Mouse (Mus musculus) urinary bladder, postnatal 36 days (tissue): ENCODE results near the gene Dync2li1.

ENCODE experiments used
- DNase-seq, 2 experiments: peaks; one replicate each; pipeline ENCODE4 v3.0.0; 2022; ENCODE audit warnings: low spot score in 2 of 2, mixed read lengths in 1 of 2

The Dync2li1 gene

DNA sequence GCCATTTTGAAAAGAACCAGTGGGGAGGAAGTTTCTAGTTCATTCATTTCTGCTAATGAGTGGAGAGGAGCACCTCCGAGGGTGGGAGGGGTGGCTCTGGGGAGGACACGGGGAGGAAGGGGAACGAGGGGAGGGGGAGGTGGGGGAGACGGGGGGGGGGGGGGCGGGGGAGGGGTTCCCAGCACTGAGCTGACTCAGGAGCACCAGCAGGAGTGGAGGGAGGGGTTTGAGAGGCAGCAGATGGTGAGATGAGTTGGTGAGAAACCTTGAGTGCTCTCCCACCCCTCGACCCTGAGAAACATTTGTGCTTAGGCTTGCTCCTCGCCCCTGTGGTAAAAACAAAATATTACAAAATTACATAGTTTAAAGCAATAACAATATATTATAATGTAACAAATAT, 19.6 kb downstream of the Dync2li1 start:
- no peak for DNase-seq

DNA sequence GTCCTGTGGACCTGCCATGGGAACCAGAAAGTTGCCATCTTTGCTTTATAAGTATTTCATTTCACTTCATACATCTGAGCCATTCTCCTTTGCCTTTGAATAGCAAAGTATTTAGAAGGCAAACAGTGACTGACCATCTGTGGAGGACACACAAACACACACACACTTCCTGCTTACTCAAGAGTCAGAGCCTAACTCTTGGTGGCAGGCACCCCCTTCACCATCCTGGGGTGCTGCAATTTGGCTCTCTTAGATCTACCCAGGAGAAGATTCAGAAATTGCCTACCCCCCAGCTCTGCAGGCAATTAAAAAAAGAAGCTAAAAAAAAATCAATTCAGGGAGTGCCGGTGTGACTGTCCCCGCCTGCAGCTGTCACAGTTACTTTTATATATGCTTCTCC, 20.2 kb downstream of the Dync2li1 start:
- DNase-seq = no peak

DNA sequence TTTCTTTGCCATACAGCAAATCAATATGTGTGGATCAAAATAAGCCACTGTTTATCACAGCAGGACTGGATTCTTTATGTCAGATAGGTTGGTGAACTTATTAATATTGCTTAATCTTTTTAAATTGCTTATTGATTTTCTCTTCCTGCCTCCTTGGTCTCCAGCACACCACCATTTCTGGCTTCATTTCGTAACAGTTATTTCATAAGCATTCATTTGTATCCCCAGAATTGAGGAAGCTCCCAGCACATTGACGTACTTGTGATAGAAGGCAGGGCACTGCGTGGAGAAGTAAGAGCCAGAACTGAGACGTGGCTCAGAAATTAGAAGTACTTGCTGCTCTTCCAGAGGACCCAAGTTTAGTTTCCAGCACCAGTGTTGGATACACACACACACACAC, 21.3 kb downstream of the Dync2li1 start:
- DNase-seq = no peak

DNA sequence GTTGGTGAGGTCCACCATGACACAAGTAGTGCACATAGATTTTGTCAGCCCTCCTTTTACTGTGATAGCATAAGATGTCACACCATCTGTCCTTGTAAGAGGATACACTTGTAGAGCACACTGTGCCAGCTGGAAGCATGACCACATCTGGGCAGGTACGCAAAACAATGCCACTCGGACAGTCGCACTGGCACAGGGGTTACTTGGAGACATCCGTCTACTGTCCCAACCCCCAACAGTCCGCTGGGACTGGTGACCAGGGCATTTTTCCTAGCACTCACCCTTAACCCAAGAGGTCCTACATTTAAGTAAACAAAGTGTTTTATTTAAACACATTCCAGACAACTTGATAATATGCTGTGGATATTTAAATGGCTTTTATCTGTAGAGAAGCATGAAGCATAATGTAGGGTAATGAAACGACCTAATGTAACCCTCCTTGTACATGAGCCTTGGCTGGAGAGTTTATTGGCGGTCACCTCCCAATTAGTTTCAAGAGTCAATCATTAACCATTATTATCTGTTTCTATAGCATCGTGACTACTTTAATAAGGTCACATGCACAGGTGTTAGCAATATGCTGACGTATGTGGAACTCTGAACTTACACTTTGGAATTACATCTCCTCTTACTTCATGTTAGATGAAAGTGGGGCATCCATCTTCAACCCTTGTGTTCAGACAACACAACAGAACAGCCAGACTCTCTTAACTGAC, 24.2 kb downstream of the Dync2li1 start:
- DNase-seq = no peak

DNA sequence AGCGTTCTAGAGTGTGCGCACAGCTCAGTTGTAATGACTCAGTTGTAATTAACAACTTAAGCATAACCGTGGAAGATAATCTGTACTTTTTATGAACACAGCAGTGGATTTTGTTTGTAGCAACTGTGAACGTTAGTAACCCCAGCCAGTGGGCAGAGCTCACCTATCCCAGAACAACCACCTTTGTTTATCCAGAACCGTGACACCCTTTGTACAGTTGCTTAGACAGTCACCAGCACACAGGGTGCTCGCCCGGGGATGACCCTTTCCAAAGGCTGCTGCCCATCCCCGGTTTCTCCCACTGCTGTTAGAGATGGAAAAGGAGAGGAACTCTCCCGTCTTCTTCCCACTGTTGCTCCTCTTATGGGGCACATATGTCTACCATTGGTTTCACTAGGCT, 27.2 kb downstream of the Dync2li1 start:
- no peak for DNase-seq

DNA sequence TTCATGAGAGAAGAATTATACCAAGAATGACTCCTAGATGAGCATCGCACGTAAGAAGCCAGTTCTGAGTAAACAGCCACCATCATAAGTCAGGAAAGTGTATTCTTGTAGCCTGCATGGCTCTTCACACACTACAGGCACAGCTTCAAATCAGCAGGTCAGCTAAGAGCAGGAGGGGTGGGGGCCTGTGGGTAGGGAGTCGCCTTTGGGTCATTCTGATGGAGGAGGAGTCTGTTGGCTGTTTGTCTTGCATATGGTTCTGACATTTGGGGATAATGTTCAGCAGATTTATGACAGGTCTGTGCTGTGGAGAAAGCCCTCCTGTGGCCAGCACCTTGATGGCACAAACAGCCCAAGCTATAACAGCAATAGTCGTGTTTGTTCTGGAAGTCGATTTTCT, 29.9 kb downstream of the Dync2li1 start:
- DNase-seq = no peak

DNA sequence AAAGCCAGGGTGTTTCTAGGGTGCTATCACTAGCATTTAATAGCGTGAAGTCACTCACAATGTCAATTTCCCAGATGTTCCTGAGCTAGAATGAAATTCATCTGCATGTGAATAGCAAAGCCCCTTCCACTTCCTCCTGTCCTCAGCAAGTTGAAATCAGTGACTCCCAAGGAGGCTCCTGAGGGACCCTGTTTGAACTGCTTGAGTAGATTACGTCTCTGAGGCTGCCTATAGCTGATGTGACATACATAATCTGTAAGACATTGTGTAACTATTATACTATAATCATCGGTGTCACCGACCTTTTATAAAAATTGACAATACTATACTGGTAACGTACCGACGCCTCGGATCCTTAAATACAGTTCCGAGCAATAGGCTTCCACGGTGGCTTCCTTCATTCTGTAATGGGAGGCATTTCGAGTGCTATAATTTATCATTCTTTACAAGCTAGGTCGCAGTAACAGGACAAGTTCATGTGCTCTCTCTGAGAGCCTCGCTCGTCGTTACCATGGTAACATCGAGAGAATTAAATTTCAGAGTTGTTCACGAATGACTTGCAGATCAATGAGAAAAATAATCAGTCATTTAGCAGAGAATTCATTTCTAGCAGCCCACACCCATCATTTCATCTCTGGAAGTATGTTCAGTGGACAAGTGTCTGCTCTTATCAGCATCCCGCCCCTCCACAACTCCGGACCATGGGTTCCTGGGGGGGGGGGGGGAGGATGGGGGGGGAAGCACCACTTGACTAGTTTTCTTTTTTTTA, 30.5 kb downstream of the Dync2li1 start:
- no peak for DNase-seq

DNA sequence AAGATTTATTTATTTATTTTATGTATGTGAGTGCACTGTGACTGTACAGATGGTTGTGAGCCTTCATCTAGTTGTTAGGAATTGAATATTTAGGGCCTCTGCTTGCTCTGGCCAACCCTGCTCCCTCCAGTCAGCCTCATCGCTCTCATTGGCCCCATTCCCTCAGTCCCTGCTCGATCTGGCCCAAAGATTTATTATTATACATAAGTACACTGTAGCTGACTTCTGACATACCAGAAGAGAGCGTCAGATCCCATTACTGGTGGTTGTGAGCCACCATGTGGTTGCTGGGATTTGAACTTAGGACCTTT, 31.1 kb downstream of the Dync2li1 start:
- DNase-seq = no peak

DNA sequence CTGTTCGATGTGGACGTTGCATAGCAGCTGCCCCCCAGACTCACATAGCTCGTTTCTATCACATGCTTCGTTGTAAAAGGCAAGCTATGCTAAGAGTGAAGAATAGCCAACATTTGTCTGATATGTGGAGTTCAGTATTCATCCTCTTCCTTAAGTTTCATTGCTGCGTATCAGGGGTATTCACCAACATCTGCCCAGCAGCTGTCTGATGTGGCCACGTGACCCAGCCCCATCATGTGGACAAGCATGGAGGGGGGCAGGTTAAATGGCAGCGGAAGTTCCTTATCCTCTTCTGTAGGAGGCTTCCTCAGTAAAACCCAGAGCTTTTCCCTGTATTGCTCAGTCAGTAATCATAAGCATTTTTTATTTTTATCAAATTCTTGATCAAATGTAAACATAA, 31.5 kb downstream of the Dync2li1 start:
- DNase-seq = no peak

DNA sequence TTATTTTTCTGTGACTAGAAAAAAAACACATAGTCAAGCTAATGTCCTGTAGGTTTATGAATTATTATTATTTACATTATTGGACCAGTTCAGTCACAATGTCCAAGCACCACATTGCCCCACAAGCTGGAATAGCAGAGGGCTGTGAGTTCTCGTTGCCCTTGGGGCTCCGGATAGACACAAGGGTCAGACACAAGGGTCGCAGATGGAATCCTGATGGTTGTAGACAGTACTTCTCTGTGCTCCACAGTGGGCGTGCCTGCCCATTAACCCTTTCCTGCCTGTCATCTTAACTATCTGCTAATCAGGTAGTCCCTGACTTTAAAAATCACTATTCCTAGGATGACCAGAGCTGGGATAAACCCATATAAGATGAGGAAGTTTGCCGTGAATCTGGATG, 31.9 kb downstream of the Dync2li1 start:
- DNase-seq = no peak

DNA sequence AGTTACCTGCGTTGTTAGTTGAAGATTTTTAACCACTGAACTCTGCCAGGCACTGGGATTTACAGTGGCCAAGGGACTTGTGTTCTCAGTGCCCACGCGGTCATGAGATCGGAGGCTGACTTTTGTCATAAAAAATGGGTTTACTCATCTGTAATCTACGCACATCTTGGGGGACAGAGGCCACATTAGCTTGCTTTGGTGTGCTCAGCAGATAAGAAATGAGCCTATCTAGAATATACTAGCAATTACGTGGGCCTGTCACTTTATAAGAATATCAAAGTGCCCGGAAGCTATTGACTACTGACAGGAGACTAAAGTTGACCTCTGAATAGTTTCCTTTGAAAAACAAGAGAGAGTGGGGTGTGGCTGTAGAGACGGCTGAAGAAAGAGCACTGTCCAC, 32.7 kb downstream of the Dync2li1 start:
- no peak for DNase-seq

DNA sequence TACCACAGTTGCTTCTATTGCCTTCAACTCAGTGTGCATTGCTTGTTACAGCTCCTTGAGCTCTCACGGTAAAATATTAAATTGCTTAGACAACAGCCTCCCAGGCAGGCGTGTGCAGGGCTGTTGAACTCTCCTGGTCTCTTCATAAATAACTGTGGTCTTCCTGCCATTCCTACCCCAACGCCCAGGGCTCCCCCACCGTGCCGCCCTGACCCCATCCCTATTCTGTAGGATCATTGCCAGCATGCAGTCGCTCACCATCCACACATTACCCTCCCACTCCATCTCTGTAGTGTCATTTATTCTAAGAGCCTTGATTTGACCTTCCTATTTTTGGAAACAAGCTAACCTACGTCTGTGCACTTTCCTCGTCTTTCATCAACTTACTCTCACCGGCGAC, 38.8 kb downstream of the Dync2li1 start:
- no peak for DNase-seq

DNA sequence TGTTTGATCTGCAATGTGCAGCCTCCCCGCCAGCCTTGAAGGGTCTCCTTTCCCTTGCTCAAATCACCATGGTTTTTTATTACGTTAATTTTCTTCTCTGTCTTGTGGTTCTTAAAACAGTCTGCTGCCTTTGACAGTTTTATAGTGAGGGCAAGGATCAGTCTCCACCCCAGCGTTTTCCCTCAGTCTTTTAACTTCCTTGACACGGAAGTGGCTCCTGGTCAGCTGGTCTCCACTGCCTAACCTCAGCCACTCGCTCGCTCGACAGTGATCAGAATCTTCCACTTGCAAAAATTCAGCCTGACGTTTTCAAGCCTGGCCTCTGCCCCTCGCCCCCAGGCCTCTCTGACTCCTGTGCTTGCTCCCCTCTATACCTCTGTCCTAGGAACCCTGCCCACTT, 39.4 kb downstream of the Dync2li1 start:
- no peak for DNase-seq

DNA sequence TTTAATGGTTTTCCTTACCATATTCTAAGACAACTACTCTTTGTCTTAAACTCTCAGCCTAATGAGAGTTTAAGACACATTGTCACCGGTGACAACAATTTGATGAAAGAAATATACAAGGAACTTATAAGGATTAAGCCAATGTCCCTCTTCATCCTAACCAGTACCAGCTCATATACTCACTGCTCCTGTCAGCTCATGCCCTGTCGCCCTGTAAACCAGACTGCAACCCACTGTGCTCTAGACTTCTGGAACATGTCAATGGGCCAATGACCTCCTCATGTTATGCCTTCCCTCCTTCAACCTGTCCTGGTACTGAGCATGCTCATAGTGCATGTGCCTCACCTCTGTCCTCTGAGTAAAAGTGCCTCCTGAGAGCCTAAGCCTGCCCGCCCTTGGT, 41.6 kb downstream of the Dync2li1 start:
- DNase-seq = no peak

DNA sequence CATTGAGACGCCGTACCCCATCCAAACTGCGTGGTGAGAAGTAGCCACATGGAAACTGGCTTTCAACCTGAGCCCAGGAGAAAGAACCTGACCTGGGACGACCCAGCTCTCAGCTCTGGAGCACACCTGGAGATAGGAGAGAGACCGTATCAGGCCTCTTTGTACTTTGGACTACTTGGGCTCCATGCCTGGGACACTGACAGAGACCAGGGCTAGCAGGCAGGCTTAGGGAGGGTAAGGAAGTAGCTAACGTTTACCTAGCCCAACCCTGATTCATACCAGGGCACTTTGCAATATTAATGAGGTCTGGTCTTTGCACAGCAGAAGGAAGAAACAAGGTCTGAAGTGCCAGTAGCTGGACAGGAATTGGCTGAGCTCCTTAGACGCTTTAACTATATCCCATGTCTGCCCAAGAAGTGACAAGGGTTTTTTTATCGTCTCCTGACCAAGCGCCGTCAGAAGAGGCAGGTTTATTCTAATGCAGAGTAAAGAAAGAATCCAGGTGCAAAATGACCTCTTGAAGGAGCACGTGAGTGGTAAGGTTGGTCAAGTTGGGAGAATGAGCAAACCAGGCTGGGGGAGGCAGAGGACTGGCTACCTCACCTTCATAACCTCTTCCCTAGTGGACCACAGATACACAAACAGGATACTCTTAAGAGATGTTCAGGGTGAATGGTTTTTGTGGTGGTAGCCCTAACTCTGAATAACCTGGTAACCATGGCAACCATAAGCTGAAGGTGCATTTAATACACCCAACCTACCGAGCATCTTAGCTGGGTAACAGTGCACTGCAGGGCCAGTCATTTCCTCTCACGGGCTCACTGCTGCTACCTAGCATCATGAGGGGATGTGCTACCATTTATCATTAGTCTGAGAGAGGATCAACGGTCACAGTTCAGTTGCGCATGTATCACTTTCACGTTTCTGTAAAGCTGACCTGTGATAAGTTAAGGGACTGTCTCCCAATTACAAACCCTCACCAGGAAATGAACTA, 46.4 kb downstream of the Dync2li1 start:
- DNase-seq = no peak

DNA sequence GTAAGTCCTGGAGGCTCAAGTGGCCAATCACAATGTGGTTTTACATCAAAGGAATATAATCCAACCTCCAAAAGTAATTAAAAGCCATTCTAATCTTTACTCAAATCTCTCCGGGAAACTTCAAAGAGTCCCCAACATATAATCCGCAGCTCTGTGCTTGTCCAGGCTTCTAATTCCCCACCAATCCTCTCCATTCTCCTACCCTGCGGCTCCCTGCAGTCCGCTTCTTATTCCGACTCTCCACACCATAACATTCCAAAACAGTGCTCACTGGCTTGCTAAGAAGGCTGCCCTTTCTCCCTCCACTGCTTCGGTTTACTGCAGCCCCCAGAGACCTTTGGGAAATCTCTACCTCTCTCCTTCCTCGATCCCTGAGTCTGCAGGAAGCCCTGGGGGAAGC, 47.8 kb downstream of the Dync2li1 start:
- DNase-seq = no peak

DNA sequence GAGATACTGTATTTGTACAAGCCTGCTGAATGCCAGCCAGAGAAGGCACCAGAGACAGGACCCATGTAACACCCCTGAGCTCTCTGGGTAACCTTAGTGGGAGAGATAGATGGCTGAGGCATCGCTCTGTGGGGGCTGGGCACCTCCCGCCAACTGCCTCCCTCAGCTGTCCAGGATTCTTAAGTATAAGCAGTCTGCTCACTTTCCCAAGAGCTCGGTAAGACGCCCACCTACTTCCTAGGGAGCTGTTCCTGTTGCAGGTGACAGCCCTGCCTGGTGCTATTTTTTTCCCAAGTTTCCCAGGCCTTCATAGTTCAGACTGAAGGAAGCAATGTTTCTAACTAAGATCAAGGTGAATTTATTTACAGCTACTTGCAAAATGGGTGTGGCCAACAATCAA, 48.9 kb downstream of the Dync2li1 start:
- no peak for DNase-seq

DNA sequence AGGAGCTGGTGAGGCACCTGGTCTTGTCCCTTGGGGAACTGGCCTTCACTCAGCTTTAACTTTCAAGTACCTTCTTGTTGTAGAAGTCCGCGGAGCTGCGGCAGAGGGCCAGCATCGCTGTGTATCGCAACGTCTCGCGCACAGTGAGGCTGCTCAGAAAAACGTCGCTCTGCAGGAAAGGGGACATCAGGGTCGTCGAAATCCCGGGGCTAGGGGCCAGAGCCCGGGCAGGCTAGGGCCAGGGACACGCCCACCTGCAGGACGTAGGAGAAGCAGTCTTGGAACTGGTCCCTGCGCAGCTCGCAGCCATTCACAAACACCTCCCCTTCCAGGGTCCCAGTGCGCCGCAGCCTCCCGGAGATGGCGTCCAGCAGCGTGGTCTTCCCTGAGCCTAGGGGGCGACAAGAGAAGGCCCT, 49.7 kb downstream of the Dync2li1 start, which contains the start of gene Abcg8:
TSS of gene Abcg8 (plus strand) at position 352 of the 416 bp plus-strand sequence.
- DNase-seq = peak in 1 of 2 experiments; percentile 12

DNA sequence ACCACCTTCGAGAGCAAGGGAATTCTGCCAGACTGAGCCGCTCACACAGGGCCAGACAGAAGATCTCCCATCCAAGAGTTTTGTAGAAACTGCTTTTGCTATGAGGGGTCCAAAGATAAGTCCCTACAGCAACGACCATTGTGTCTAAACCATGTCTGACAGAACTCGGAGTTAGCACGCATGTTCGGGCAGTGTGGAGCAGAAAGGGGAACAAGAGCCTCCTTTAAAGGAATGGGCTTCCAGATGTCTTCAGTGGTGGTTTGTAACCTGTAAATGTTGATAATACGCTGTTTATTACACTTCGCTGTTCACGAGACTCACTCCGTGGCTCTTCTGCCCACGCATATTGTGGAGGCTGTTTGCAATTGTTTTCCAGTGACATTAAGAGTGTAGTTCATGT, 51.3 kb downstream of the Dync2li1 start:
- DNase-seq = no peak

DNA sequence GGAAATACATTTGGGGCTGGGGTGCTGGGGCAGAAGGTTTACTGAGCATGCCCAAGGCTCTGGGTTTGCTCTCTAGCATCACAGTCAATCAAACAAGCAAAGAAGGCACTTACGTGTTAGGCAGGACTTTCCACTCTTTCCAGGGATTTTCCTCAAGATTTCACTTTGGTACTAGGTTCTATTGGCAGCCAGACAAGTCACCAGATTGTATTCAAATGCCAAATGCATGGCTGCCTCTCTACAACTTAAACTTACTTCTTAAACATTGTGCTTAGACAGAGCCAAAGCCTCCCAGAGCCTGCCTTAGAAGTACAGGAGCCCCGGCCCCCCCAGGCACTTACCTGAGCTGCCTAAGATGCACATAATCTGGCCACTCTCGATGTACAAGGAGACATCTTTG, 55.4 kb downstream of the Dync2li1 start:
- DNase-seq = no peak

DNA sequence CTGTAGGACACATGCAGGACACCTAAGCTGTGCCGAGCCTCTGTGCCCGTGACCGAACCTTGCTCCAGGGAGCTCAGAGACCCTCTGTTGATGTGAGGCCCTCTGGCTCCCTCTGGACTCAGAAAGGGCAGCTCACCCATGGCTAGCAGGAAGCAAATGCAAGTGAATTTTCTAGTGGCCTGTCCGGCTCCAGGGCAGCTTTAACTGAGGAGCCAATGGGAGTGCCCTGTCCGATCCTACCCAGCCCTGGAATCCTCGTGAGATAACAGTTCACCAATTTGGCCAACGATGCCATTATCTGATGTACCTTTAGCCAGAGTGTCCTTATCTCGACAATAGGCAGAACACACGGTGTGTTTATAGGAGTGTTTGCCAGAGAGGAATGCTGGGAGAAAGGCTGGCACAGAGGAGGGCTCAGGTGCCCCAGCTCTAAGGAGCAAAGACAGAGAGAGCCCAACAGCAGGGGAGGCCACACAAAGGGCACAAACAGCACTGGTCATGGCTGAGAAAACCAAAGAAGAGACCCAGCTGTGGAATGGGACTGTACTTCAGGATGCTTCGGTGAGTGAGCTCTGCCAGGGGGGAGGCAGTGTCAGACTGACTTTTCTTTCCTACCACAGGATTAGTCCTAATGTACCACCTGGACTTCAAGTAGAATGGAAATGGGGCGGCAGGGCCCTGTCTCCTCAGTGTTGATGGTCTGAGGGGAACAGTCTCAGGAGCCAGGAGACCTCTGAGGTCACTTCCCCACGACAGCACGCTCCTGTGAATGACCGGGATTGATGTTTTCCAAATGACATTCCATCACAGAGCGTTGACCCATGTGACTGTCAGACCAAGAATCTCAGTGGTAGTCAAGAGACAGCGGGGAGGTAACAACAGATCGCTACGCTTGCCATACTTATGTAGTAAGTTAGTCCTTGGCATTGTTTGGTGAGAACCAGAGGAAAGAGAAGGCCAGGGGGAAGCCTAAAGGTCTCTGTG, 56.7 kb downstream of the Dync2li1 start, which contains the start of gene Abcg5:
TSS of gene Abcg5 (minus strand) at position 278 of the 984 bp plus-strand sequence.
- no peak for DNase-seq
